Mouse (Mus musculus) retina, postnatal 1 day (tissue): ENCODE data around the gene Plxnb2.

ENCODE experiments used
- DNase-seq: peaks from one replicate; pipeline ENCODE4 v3.0.0-alpha.2; 2012

Gene Plxnb2

DNA sequence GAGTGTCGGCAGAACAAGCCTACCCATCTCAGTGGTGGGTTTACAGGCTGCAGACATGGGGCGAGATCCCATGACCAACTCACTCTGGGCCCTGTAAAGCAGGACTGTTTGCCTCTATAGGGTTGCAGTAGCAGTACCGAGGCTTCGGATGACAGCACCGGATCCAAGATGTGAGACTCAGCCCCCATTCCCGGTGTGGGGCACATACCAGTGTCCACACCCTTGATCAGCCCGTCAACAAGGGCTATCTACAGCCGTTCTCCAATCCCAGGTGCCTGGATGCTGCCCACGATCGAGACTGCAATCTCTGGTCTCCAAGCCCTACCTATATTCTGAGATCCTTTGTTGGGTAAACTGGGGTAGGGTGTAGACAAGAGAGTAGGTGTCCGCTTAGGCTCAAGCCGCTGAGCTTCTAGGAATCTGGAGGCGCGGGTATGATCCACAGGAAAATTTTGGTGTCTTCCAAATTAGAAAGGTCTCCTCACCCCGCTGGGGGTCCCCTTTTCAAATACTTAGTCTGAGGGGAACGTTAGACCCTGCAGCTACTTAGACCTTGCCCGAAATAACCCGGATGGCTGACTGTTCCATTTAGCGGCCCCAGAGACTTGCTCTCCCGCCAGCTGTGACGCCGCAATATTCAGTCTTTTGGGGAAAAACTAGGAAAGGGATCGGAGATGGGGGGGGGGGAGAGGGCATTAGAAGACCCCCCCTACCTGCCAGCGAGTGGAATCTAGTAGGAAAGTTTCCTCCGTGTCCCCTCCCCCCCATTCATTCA lies 31.9 kb downstream of the Plxnb2 start:
- DNase-seq = peak; percentile 13

DNA sequence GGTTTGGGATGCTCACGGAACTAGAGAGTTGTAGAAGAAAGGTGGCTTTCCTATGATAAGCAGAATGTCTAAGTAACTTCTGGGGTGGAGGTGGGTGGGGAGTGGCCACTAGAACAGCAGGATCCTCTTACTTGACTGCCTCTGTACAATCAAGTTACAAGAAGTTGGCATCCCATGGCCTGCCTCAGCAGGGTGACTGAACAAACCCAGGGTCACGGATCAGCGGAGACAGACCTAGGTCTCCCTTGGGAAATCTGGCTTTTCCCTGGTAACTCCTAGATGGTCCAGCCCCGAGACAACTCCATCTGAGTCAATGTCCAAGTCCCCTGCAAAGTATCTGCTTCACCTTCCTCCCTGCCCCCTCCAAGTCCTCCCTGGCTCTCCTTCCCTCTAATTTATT lies 32.7 kb downstream of the Plxnb2 start:
- no peak for DNase-seq

DNA sequence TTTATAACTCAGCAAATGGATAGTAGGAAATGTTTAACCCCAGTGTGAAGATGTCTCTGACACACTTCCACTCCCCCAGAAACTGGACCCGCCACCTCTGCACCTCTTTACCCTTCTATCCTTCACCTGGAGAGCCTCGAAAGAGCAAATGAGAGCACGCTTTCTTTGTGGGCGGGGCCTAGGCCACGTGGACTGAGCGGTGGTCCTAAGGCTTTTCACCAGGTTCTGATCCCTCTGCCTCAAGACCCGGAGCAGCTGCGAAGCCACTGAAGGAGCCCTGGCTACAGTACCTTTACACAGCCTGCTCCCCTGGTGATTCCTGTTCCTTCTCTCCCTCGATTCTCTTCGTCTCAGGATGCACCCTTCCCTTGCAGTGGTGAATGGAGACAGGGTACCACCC lies 33.1 kb downstream of the Plxnb2 start:
- DNase-seq = peak; percentile 22

DNA sequence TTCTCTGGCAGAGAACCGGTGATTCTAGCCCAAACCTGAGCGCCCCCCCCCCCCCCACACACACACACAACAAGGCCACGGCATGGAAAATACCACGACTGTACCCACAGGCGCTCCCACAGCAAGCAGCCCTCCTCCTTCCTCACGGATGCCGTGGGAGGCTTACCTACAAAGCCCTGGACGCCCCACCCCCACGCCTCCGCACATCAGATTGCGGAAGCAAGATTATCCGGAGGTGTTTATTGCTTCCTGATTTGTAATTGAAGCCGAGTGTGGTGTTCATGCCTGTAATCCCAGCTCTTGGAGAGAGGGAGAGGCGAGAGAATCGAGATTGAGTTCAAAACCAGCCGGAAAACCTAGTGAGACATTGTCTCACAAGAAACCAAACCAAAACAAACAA lies 33.6 kb downstream of the Plxnb2 start:
- DNase-seq = peak; percentile 57

DNA sequence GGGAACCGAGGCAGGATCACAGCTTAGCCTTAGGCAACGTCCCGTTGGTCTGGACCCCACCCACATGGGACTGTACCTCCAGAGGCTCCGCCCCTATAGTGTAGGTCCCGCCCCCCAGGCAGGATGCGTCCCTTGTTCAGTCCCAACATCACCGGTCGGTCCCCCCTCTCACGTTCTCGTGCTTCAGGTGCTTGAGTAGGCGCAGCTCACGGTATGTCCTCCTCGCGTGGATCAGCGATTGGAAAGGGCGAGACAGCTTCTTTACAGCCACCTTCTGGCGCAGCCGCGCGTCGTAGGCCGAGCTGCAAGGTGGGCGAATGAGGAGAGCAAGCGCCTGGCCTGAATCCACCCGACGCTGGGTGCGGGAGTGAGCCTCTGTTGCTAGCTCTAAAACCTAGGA lies 34.1 kb downstream of the Plxnb2 start:
- peak; percentile 56 for DNase-seq

DNA sequence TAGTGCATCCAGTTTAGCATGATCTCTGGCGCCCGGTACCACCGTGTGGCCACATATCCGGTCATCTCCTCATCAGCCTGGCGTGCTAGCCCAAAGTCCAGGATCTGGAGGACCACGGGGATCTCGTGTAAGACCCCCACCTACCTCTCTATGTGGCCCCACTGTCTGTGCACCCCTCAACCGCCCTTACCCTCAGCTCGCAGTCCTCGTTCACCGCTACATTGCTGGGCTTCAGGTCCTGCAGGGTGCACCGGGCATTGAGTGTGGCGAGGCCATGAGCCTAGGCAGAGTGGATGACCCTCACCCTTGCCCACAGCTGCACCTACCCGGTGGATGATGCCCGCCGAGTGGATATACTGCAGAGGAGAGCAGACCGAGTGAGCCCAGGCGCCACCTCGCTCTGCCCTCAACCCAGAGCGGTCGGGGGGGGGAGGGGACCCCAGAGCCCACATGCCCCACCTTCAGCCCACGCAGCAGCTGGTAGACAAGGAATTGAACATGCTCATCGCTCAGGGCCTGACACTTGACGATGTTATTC lies 34.7 kb downstream of the Plxnb2 start:
- DNase-seq = no peak

DNA sequence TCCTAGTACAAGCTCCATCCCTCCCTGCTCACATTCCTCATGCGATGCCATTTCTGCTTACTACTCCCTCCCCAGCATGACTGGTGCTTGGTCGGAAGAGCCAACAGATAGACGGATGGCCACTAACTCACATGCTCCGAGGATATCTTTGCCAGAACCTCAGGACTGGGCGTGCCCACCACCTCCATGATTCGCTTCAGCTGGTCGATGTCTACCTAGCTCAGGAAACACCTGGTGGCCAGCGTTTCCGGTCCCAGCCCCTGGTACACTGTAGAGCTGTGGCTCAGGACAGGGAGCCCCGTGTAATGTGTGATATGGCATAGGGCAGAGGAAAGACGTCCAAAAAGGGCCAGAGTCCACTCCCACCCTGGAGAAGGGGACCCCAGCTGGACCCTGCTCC lies 35.6 kb downstream of the Plxnb2 start:
- DNase-seq = no peak

DNA sequence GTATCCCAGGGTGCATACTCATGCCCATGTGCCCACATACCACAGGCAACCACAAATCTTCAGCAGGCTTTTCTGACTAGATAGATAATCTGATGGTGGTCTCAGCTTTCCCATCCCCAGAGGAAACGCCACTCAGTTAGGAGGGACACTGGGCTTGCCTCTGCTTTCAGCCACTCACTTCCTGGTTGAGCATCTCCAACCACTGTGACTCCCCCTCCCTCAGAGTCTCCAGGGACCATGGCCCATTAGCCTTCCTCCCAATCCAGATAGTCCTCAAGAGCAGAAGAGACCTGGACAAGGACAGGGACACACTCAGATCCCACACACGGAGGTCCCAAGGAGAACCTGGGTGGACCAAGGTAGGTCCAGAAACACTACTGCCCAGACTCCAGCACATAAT lies 37.5 kb downstream of the Plxnb2 start:
- DNase-seq = no peak

DNA sequence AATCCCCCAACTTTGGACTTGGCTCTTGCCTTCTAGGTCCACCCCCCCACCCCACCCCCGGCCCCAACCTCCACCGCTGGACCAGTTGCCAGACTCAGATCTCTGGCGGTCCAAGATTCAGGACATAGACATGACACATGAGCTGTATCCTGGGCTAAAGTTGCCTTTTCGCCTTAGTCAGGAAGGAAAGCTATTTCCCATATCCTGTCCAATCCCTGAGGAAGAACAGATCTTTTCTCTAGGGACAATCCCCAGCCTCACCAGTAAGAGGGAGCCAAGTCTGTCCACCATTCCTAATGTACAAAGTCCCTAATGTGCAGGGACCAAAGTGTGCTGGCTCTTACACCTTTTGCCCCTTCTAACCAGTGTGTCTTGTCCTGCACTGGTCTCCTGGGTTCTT lies 38.7 kb downstream of the Plxnb2 start:
- no peak for DNase-seq

DNA sequence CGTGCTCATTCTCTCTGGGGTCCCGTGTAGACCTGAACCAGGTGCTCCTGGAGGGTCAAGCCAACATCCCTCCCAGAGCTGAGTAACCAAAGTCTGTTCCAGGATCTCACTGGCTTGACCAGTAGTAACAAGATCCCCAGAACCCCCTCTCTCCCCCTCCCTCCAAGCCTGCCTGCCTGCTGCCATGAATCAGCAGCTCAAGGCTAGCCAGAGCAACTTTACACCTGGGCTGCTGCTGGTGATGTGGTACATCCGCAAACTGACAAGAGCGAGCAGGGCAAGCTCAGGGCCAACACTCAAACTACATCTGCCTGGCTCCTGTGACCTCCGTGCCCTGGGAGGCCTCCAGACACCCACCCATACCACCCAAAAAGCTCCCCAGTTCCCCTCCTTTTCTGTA lies 39.1 kb downstream of the Plxnb2 start:
- no peak for DNase-seq

DNA sequence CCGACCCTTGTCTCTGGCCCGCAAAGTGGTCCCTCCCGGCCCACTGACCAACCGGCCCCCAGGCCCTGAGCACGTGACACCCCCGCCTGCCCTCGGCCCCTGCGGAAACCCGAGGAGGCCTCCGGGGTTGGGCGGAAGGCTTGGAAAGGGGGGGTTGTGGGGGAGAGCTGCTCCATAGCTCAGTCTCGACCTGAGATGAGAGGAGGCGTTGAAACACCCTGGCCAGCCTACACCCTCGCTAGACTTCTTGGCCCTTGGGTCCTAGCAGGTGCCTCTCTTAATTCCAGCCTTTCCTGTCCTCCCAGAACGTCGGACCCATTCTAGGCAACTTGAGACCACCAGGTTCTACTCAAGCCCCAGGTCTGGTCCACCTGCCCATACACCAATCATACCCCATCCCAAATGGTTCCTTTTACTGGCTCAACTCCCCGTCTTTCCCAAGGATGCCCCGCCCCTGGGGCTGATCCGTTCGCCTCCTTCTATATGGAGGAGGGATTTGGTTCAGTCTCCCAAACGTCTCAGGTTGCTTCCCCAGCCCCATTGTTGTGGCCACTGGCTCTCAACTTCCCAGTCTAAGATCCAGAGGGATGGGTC lies 39.8 kb downstream of the Plxnb2 start, which contains the start of gene Mapk12:
TSS of gene Mapk12 (minus strand) at position 45 of the 594 bp plus-strand sequence.
- DNase-seq = peak; percentile 74

DNA sequence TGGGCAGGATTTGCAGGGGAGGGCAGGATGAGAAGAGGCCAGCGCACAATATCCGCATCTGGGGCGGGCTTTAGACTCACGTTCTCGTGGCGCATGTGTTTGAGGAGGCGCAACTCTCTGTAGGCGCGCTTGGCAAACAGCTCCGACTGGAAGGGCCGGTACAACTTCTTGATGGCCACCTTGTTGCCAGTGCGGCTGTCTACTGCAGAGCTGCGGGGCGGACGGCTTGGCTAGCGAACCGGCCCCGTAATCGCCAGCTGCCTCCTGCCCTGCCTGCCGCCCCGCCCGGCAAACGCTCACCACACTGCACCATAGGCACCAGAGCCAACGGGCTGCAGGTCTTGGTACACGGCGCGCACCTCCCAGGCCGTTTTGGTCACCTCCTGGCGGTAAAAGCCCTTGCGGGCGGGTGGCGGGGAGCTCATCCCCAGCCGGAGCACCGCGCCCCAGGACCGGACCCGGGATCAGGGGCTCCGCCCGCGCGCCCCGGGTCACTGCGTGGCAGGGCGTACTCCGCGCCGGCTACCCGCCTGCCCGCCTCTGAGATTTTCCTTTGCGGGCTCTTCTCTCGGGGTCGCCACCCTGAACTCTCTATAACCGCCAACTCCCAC lies 40.4 kb downstream of the Plxnb2 start:
- DNase-seq = peak; percentile 47

DNA sequence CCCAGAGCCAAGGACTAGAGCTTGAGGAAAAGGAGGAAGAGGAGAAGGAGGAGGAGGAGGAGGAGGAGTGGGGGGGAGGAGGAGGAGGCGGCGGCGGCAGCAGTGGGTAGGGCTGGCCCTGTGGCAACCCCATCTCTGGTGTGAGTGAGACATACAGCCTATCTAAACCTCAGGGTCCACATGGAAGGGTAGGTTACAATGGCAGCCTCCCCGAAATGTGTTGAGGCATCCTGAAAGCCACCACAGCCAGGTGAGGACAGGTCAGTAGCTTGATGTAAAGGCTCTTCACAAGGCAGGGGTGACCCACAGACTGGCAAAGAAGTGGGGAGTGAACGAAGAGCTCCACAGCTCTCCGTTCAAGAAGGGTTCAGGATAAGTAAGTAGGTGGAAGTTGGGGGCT lies 42.1 kb downstream of the Plxnb2 start:
- no peak for DNase-seq

DNA sequence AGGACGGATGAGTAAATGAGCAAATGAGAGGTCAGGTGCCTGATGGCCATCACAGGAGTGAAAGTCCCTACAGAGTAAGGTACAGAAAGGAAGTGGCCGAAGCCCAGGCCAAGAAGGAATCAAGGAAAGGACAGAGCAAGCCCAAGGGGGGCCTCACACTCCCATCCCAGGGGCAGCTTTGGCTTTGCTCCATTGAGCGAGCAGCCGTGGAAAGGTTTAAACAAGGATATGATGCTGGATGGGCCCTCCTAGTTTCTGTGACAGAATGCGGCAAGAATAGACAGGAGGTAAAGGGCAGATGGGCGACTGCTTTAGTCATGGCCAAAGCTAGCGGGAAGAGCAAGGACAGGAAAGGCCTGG lies 42.6 kb downstream of the Plxnb2 start:
- DNase-seq = no peak

DNA sequence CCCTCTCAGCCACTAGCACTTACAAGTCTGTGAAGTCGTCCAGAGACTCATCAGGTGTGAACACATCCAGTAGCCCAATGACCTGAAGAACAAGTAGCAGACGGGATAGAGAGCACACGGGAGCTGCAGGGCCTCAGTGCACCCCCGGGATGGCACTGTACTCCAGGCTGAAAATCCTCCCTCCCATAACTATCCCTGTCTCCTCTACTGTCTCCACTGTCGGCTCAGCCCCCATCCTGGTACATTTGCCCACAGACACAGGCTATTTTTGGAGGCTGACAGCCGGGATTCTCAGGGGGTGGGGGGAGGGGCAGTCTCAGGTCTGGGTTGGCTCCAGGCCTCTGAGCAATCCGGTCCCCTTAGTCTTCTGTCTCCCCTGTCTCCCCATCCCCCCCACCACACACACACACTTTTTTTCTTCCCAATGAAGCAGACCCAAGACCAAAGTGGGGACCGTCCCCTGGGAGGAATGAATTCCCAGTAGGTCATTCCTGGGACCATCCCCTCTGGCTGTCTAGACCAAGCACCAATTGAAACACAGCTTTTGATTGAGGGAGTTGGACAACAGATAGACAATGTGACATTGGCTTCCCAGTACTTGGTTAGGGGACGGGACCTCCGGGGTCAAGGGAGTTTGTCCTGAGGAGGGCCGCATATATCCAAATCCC lies 43.1 kb downstream of the Plxnb2 start:
- no peak for DNase-seq

DNA sequence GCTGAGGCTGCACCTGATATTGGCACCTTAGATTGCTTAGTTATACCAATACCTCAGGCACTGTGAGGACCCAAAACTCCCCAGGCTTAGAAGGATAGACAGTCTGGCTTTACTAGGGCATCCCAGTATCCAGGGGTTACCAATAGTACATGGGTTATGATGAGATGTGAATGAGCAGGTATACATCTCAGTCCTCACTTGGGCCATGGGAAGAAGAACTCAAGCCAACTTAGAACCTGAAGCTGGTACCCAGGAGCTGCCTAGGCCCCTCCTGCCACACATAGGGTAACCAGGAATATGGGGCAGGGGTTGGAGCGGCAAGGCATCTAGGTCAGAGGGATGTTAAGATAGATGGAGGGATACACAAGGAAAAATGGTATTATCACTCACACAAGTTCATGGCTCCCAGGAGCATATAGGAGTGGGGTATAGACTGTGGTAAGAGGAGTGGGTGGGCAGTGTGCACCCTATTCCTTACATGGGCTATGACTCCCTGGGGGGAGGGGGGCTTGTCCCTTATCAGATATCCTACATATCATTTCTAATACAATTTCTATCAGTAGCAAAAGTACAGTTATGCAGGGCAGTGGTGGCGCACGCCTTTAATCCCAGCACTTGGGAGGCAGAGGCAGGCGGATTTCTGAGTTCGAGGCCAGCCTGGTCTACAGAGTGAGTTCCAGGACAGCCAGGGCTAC lies 44.0 kb downstream of the Plxnb2 start:
- no peak for DNase-seq

DNA sequence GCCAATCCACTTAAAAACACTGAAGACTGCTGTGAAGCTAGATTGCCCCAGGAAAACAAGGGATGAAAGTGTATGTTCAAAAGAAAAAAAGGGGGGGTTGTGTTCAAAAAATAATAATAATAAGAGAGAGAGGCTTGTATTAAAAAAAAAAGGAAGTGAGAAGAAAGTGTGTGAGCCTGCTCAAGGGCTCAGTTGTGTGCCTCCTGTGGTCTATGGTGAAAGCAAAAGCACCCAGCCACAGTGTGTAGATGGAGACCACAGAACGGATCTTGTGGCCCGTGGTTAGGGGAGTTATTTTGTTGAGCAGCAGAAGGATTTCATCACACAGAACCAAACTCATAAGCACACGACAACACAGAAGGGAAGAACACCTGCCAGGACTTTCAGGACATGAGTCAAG lies 49.3 kb downstream of the Plxnb2 start:
- DNase-seq = no peak

DNA sequence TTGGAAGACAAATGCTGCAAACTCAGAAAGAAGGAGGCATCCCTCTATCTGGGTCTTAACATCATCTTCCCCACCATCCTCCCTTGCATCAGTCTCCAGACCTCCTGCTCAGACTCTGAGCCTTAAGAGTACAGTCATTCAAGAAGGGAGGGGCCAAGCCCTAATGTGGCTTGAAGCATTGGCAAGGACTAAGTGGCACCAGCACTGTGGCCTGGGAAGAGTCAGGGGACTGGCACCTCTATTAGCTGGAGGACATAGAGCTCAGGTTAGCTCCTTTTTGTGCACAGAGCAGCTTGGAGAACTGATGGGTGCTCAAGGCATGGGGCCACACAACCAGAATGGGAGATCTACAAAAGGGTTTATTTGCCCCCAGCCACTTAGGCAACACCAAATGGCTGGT lies 50.3 kb downstream of the Plxnb2 start:
- DNase-seq = no peak

DNA sequence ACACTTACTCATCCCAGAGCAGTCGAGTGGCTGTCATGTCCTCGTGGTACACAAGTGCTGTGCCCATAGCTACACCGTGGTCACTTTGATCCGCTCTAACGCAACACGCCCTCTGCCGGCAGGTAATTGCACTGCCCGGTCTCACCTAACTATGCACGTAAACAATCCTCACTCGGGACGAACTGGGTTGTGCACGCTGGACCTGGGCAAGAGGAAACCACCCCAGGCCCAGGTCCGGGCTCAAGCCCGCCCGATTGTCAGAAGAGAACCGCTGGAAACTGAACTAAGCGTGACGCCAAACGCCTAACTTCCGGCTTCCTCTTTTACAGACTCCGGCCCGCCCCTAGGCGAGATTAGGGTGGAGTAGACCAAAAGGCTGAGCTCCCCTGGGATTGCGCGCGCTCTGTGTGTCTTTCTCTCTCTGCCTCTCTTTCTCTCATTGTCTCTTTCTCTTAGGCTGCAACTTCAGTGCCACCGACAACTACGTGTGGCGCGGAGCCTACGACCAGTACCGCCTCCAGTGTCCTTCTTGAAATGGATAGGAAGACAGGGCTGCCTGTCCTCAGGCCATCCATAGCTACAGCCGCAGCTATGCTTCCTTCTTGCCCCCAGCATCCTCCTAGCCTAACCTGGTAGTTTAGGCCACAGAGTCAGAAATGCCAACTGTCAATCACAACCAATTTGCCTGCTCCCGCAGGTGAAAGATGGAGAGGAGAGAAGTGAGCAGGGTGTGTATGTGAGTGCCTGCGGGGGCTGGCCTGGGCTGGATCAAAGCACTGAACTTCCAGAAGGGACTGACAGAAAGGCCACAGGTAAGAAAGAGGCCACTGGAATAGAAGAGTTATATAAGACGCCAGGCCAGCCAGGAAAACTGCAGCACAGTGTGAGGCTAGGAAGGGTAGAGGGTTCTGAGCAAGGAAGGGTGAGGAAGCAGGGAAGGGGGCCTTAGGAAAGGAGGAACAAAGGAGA lies 51.9 kb downstream of the Plxnb2 start, which contains the start of gene Hdac10:
TSS of gene Hdac10 (minus strand) at position 319 of the 969 bp plus-strand sequence.
- DNase-seq = peak; percentile 90

DNA sequence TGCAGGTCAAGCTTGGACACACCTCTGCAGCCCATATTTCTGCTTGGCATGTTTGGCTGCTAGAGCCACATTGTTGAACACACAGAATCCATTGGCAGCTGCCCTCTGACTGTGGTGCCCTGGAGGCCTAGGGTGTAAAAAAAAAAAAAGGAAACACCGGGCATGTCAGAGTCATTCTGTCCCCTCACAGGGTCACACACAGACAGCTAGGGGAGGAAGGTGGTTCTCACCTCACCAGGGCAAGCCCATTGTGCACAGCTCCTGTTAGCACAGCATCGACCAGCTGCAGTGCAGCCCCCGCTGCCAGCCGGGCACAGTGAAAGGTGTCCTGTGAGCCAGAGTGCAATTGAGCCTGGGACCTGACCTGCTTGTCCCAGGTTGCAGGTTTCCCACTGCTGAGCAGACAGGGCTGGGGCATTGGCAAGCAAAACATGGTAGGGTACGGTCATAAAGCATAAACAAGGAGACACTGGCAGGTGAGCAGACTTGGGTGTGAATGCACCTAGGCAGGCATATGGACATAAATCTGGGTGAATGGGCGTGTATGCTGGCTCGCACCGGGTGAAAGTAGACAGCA lies 53.1 kb downstream of the Plxnb2 start:
- DNase-seq = no peak

DNA sequence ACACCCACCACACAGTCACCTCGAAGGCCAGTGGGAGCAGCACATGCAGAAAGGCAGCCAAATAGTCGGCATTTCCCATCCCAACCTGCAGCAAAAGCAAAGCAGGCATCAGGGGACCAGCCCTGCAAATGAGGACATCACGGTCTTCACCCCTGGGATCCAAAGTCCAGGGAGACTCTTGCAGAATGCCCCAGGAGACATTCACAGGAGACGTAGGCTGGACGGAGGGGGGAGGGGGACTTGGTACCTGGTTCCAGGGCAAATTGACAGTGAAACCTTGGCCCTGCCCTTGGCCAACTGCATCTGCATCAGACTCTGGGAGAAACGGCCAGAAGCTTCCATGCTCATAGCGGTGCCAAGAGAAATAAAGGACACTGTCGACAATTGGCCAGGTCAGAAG lies 54.0 kb downstream of the Plxnb2 start:
- no peak for DNase-seq
